Mouse (Mus musculus): ENCODE data around the gene Clstn2. TPM values are rescaled to one million over a fixed set of nuclear protein-coding genes. Genes with fewer than 3 reads are reported as not detected.

Gene Clstn2
- polyA plus RNA-seq, 1 experiment from 2014 or later = 15.3 TPM

GRCm38 (mm10) chr9:97698071-97698470 is 334.9 kb downstream of the Clstn2 start:
- Histone ChIP-seq H3K27ac (replicated peaks) (no peak overlapping the region), H3K27me3 (no peaks in the 10 kb centered on the region), H3K4me2 (no peak overlapping the region), H3K36me3 (no peaks in the 10 kb centered on the region), H3K4me1 (replicated peaks) (peaks cover under 1% of the 10 kb centered on the region; the same call in 1 of the 2 replicates), H3K9me3 (no peaks in the 10 kb centered on the region), H3K9ac (no peak overlapping the region), H3K4me3 (no peak overlapping the region)
- ATAC-seq (ENCODE audit: low FRiP score, low read depth) = no peak
- 85% methylated on average over 10 of the region's 10 CpGs for WGBS

- Histone ChIP-seq H3K4me3 (no peak overlapping the region), H3K4me2 (no peak overlapping the region), H3K27me3 (no peaks in the 10 kb centered on the region), H3K9ac (no peak overlapping the region), H3K27ac (replicated peaks) (no peak overlapping the region), H3K9me3 (no peaks in the 10 kb centered on the region), H3K4me1 (replicated peaks) (no peaks in the 10 kb centered on the region), H3K36me3 (no peaks in the 10 kb centered on the region)
- 78% methylated on average over 5 of the region's 5 CpGs for WGBS
- no peak for ATAC-seq (ENCODE audit: low FRiP score, low read depth)
Observed at GRCm38 (mm10) chr9:97696655-97697235, 336.2 kb downstream of the Clstn2 start.

- Histone ChIP-seq H3K27ac (replicated peaks) (no peak overlapping the region), H3K9ac (no peak overlapping the region), H3K4me3 (no peak overlapping the region), H3K4me1 (replicated peaks) (no peaks in the 10 kb centered on the region), H3K4me2 (no peak overlapping the region), H3K27me3 (no peaks in the 10 kb centered on the region), H3K9me3 (no peaks in the 10 kb centered on the region), H3K36me3 (no peaks in the 10 kb centered on the region)
- ATAC-seq (ENCODE audit: low FRiP score, low read depth) = no peak
- WGBS = 61% methylated on average over 1 of the region's 1 CpGs
Observed at GRCm38 (mm10) chr9:97695278-97695677, 337.7 kb downstream of the Clstn2 start.

- H3K27ac ChIP-seq (replicated peaks) = no peak overlapping the region
- H3K27me3 ChIP-seq = no peaks in the 10 kb centered on the region
- H3K9me3 ChIP-seq = no peaks in the 10 kb centered on the region
- ATAC-seq (ENCODE audit: low FRiP score, low read depth) = no peak
- WGBS = 85% methylated on average over 4 of the region's 4 CpGs
- peaks cover 8% of the 10 kb centered on the region; the same call in 1 of the 2 replicates for H3K4me1 ChIP-seq (replicated peaks)
- no peak overlapping the region for H3K9ac ChIP-seq
- no peak overlapping the region for H3K4me3 ChIP-seq
- no peaks in the 10 kb centered on the region for H3K36me3 ChIP-seq
- H3K4me2 ChIP-seq = no peak overlapping the region
Observed at GRCm38 (mm10) chr9:97686826-97687425, 346.1 kb downstream of the Clstn2 start.

- no peak overlapping the region for H3K4me2 ChIP-seq
- no peaks in the 10 kb centered on the region for H3K36me3 ChIP-seq
- 57% methylated on average over 4 of the region's 4 CpGs for WGBS
- peaks cover 8% of the 10 kb centered on the region; the same call in 1 of the 2 replicates for H3K4me1 ChIP-seq (replicated peaks)
- peak; percentile 76 for ATAC-seq (ENCODE audit: low FRiP score, low read depth)
- H3K27me3 ChIP-seq = no peaks in the 10 kb centered on the region
- H3K4me3 ChIP-seq = no peak overlapping the region
- H3K9me3 ChIP-seq = no peaks in the 10 kb centered on the region
- no peak overlapping the region for H3K9ac ChIP-seq
- no peak overlapping the region for H3K27ac ChIP-seq (replicated peaks)
Observed at GRCm38 (mm10) chr9:97685664-97686063, 347.3 kb downstream of the Clstn2 start.

- 0 out of 2 replicates have a peak, but pooled peaks cover 3% of the 10 kb centered on the region for H3K4me1 ChIP-seq (replicated peaks)
- no peaks in the 10 kb centered on the region for H3K9me3 ChIP-seq
- H3K4me2 ChIP-seq = no peak overlapping the region
- H3K4me3 ChIP-seq = no peak overlapping the region
- H3K27ac ChIP-seq (replicated peaks) = no peak overlapping the region
- H3K27me3 ChIP-seq = no peaks in the 10 kb centered on the region
- H3K36me3 ChIP-seq = no peaks in the 10 kb centered on the region
- no peak for ATAC-seq (ENCODE audit: low FRiP score, low read depth)
- no peak overlapping the region for H3K9ac ChIP-seq
Observed at GRCm38 (mm10) chr9:97679878-97680277, 353.1 kb downstream of the Clstn2 start.

- no peak overlapping the region for H3K4me2 ChIP-seq
- H3K27ac ChIP-seq (replicated peaks) = no peak overlapping the region
Observed at GRCm38 (mm10) chr9:97679106-97679505, 353.9 kb downstream of the Clstn2 start.

GRCm38 (mm10) chr9:97677075-97677474 is 355.9 kb downstream of the Clstn2 start:
- no peaks in the 10 kb centered on the region for H3K27me3 ChIP-seq
- peaks cover 3% of the 10 kb centered on the region; the same call in 1 of the 2 replicates for H3K4me1 ChIP-seq (replicated peaks)
- H3K27ac ChIP-seq (replicated peaks) = no peak overlapping the region
- ATAC-seq (ENCODE audit: low FRiP score, low read depth) = no peak
- H3K4me2 ChIP-seq = no peak overlapping the region
- H3K9me3 ChIP-seq = no peaks in the 10 kb centered on the region
- 69% methylated on average over 3 of the region's 3 CpGs for WGBS
- no peak overlapping the region for H3K4me3 ChIP-seq
- H3K9ac ChIP-seq = no peak overlapping the region
- H3K36me3 ChIP-seq = no peaks in the 10 kb centered on the region

More at GRCm38 (mm10) chr9:97679106-97679505, 353.9 kb downstream of the Clstn2 start:
- H3K9ac ChIP-seq = no peak overlapping the region
- WGBS = 75% methylated on average over 4 of the region's 4 CpGs
- H3K9me3 ChIP-seq = no peaks in the 10 kb centered on the region
- ATAC-seq (ENCODE audit: low FRiP score, low read depth) = no peak
- 0 out of 2 replicates have a peak, but pooled peaks cover 3% of the 10 kb centered on the region for H3K4me1 ChIP-seq (replicated peaks)
- no peaks in the 10 kb centered on the region for H3K27me3 ChIP-seq
- H3K36me3 ChIP-seq = no peaks in the 10 kb centered on the region
- no peak overlapping the region for H3K4me3 ChIP-seq

- no peaks in the 10 kb centered on the region for H3K9me3 ChIP-seq
- no peak overlapping the region for H3K4me3 ChIP-seq
- peaks cover 3% of the 10 kb centered on the region; the same call in 1 of the 2 replicates for H3K4me1 ChIP-seq (replicated peaks)
- no peak overlapping the region for H3K9ac ChIP-seq
- 7% methylated on average over 5 of the region's 5 CpGs for WGBS
- no peaks in the 10 kb centered on the region for H3K36me3 ChIP-seq
- no peak overlapping the region for H3K4me2 ChIP-seq
- ATAC-seq (ENCODE audit: low FRiP score, low read depth) = no peak
- H3K27ac ChIP-seq (replicated peaks) = no peak overlapping the region
- H3K27me3 ChIP-seq = no peaks in the 10 kb centered on the region
Observed at GRCm38 (mm10) chr9:97672681-97673080, 360.3 kb downstream of the Clstn2 start.

GRCm38 (mm10) chr9:97672224-97672623 is 360.8 kb downstream of the Clstn2 start:
- WGBS = 3% methylated on average over 1 of the region's 1 CpGs
- no peak for ATAC-seq (ENCODE audit: low FRiP score, low read depth)
- no peak overlapping the region for H3K27ac ChIP-seq (replicated peaks)

GRCm38 (mm10) chr9:97670666-97671065 is 362.3 kb downstream of the Clstn2 start:
- peaks cover 3% of the 10 kb centered on the region; the same call in 1 of the 2 replicates for H3K4me1 ChIP-seq (replicated peaks)
- no peaks in the 10 kb centered on the region for H3K27me3 ChIP-seq
- no peak for ATAC-seq (ENCODE audit: low FRiP score, low read depth)
- H3K9me3 ChIP-seq = no peaks in the 10 kb centered on the region
- H3K9ac ChIP-seq = no peak overlapping the region
- WGBS = 60% methylated on average over 8 of the region's 8 CpGs
- no peak overlapping the region for H3K27ac ChIP-seq (replicated peaks)
- no peak overlapping the region for H3K4me2 ChIP-seq
- no peaks in the 10 kb centered on the region for H3K36me3 ChIP-seq
- H3K4me3 ChIP-seq = no peak overlapping the region

More at GRCm38 (mm10) chr9:97672224-97672623, 360.8 kb downstream of the Clstn2 start:
- H3K9me3 ChIP-seq = no peaks in the 10 kb centered on the region
- no peak overlapping the region for H3K4me2 ChIP-seq
- H3K27me3 ChIP-seq = no peaks in the 10 kb centered on the region
- no peak overlapping the region for H3K9ac ChIP-seq
- no peaks in the 10 kb centered on the region for H3K36me3 ChIP-seq
- peaks cover 3% of the 10 kb centered on the region; the same call in 1 of the 2 replicates for H3K4me1 ChIP-seq (replicated peaks)
- no peak overlapping the region for H3K4me3 ChIP-seq

GRCm38 (mm10) chr9:97660989-97661388 is 372.0 kb downstream of the Clstn2 start:
- no peak overlapping the region for H3K4me3 ChIP-seq
- no peak overlapping the region for H3K4me2 ChIP-seq
- peaks cover 4% of the 10 kb centered on the region for H3K4me1 ChIP-seq (replicated peaks)
- no peak overlapping the region for H3K9ac ChIP-seq
- H3K9me3 ChIP-seq = no peaks in the 10 kb centered on the region
- no peaks in the 10 kb centered on the region for H3K36me3 ChIP-seq
- ATAC-seq (ENCODE audit: low FRiP score, low read depth) = no peak
- H3K27me3 ChIP-seq = no peaks in the 10 kb centered on the region
- no peak overlapping the region for H3K27ac ChIP-seq (replicated peaks)
- 74% methylated on average over 4 of the region's 4 CpGs for WGBS
